Mouse (Mus musculus) C2C12 (cell line): ENCODE results near the gene Abhd14b. TPM values are rescaled to one million over a fixed set of nuclear protein-coding genes. Genes with fewer than 3 reads are reported as not detected.

Experiments
- H3K27me3 ChIP-seq: one replicate; pipeline ENCODE4 v1.6.1; 2011; ENCODE audit not compliant: control insufficient read depth, insufficient read depth, insufficient read length
- H3K36me3 ChIP-seq: one replicate; pipeline ENCODE4 v1.6.1; 2011; ENCODE audit not compliant: control insufficient read depth, insufficient read depth
- H3K4me3 ChIP-seq: one replicate; pipeline ENCODE4 v1.5.1; 2011; ENCODE audit warnings: mild to moderate bottlenecking, control low read depth; ENCODE audit not compliant: poor library complexity, insufficient read depth, severe bottlenecking
- H3K79me2 ChIP-seq: one replicate; pipeline ENCODE4 v1.6.1; 2011; ENCODE audit not compliant: control insufficient read depth, insufficient read depth
- H3K79me3 ChIP-seq: one replicate; pipeline ENCODE4 v1.6.1; 2011; ENCODE audit warnings: low read depth, control low read depth
- H3ac ChIP-seq: one replicate; pipeline ENCODE3; 2011; ENCODE audit warnings: low read depth; ENCODE audit not compliant: control insufficient read depth, insufficient read length
- CEBPB ChIP-seq: IDR thresholded peaks from one replicate; pipeline ENCODE4 v1.6.1; 2011; ENCODE audit warnings: low read depth, mild to moderate bottlenecking, control low read depth, moderate library complexity
- CTCF ChIP-seq: IDR thresholded peaks from one replicate; pipeline ENCODE4 v1.5.1; 2011; ENCODE audit not compliant: control insufficient read depth, insufficient read depth, insufficient read length
- FOSL1 ChIP-seq: IDR thresholded peaks from one replicate; pipeline ENCODE4 v1.8.0; 2011; ENCODE audit warnings: mild to moderate bottlenecking, low read length; ENCODE audit not compliant: poor library complexity, insufficient read depth, severe bottlenecking
- MAX ChIP-seq: IDR thresholded peaks from one replicate; pipeline ENCODE4 v1.6.1; 2011; ENCODE audit warnings: mild to moderate bottlenecking, control low read depth
- MYOD1 ChIP-seq: IDR thresholded peaks from one replicate; pipeline ENCODE4 v1.6.1; 2011; ENCODE audit warnings: low read depth; ENCODE audit not compliant: control insufficient read depth, insufficient read length
- MYOG ChIP-seq: IDR thresholded peaks from one replicate; pipeline ENCODE4 v1.6.1; 2011; ENCODE audit not compliant: control insufficient read depth, insufficient read length; ENCODE audit errors: extremely low read depth
- USF1 ChIP-seq: IDR thresholded peaks from one replicate; pipeline ENCODE4 v1.6.1; 2011; ENCODE audit warnings: low read depth, mild to moderate bottlenecking, control low read depth, moderate library complexity
- polyA plus RNA-seq: library from polyadenylated mRNA; unstranded; fragments of >200 nt; fragmentation: generic; extraction: Trizol; gene quantifications from one replicate; pipeline ENCODE4 v1.2.1, GENCODE M21; 2012; ENCODE audit warnings: missing spikeins

Abhd14b gene
- polyA plus RNA-seq, 1 experiment, result 6.1 TPM

DNA sequence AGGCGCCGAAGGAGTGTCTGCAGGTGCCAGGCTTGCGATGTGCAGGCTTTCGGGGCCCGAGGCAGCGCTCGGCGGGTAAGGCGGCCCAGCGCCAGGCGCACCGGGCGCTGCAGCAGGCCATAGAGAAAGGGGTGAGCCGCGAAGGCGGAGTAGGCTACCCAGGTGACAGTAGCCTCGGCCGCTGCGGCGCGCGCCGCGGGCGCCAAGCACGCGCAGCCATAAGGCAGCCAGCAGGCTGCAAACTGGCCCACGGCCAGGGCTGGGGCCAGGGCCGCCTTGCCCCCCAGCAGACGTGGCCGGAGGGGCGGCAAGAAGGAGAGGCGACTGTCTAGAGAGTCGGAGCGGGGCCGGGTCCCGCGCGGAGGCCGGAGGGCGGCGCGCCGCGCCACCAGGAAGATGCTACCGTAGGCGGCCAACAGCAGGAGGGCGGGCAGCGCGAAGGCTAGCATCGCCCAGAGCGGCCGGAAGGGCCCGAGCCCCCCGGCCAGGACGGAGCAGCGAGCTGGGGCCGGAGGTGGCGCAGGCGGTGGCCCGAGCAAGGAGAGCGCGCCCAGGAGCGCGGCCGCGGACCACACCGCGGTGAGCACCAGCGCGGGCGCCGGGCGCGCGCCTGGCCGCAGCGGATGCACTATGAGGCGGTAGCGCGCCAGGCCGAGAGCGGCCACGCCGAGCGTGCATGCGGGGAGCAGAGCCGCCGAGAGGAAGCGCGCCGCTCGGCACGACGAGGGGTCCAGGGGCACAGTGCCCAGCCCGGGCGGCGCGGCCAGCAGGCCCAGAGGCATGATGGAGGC, 17.7 kb downstream of the Abhd14b start:
- H3K79me2 ChIP-seq, result peaks cover 10% of the 10 kb centered on the region
- no peak overlapping the region for H3ac ChIP-seq
- peaks cover 46% of the 10 kb centered on the region for H3K36me3 ChIP-seq
- no peak overlapping the region for H3K4me3 ChIP-seq
- H3K79me3 ChIP-seq, result peaks cover 3% of the 10 kb centered on the region
- no peaks in the 10 kb centered on the region for H3K27me3 ChIP-seq
- no peak for TF ChIP-seq MYOD1
- TF ChIP-seq MAX, result no peak
- no peak for TF ChIP-seq USF1
- no peak for TF ChIP-seq CEBPB

DNA sequence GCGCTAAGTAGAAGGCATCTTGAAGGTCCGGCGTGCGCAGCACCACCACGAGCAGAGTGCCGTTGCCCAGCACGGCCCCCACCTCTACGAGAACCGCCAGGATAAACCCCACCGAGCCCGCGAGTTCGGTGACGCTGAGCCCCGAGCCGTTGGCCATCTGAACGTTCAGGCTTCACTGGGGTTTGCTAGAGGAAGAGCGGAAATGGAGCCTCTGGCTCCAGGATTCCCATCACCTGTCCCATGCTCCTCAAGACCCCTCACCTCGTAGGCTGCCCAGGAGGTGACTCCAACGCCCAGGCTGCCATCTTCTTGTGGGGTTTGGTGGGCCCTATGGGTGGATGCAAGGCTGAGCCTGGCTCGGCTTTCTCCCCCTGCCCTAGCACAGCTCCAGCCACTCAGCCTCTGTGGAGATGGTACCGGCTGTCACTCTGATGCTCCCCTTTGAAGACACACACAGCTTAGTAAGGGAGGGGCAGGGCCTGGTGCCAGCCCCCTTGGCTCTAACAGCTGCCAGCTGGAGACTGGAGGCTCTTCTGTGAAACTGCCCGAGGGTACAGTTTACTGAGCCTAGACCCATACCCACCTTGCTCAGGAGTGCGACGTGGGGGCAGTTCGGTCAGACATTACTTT, 18.4 kb downstream of the Abhd14b start, which contains the start of gene Gpr62:
Gene Gpr62 (minus strand): TSS at position 368 of the 630 bp plus-strand sequence.
- H3ac ChIP-seq, result no peak within 1 kb of the TSS
- peaks cover 3% of the 10 kb centered on the region for H3K79me2 ChIP-seq
- H3K4me3 ChIP-seq, result no peak within 1 kb of the TSS
- TF ChIP-seq FOSL1 (no peak), CEBPB (no peak), USF1 (no peak), MAX (no peak), MYOG (no peak), MYOD1 (no peak), CTCF (no peak)
- no peaks in the 10 kb centered on the region for H3K27me3 ChIP-seq
- no peaks in the 10 kb centered on the region for H3K79me3 ChIP-seq
- peaks cover 39% of the 10 kb centered on the region for H3K36me3 ChIP-seq

GRCm38 (mm10) chr9:106466721-106467120, 19.5 kb downstream of the Abhd14b start:
- Histone ChIP-seq H3K79me3 (no peaks in the 10 kb centered on the region), H3K27me3 (no peaks in the 10 kb centered on the region), H3K36me3 (peaks cover 32% of the 10 kb centered on the region), H3ac (no peak overlapping the region), H3K79me2 (no peaks in the 10 kb centered on the region), H3K4me3 (no peak overlapping the region)
- no peak for TF ChIP-seq CEBPB
- TF ChIP-seq MAX, result no peak
- TF ChIP-seq MYOG, result no peak
- no peak for TF ChIP-seq CTCF
- TF ChIP-seq MYOD1, result no peak
- TF ChIP-seq USF1, result no peak
- TF ChIP-seq FOSL1, result no peak

GRCm38 (mm10) chr9:106467746-106468145, 20.5 kb downstream of the Abhd14b start:
- Histone ChIP-seq H3K79me3 (no peaks in the 10 kb centered on the region), H3K4me3 (no peak overlapping the region), H3K27me3 (no peaks in the 10 kb centered on the region), H3K79me2 (no peaks in the 10 kb centered on the region), H3ac (no peak overlapping the region), H3K36me3 (peaks cover 26% of the 10 kb centered on the region)
- TF ChIP-seq CEBPB (no peak), MYOG (no peak), FOSL1 (no peak), USF1 (no peak), CTCF (no peak), MYOD1 (no peak), MAX (no peak)

GRCm38 (mm10) chr9:106469317-106469716, 22.1 kb downstream of the Abhd14b start:
- H3K4me3 ChIP-seq, result no peak overlapping the region
- no peaks in the 10 kb centered on the region for H3K27me3 ChIP-seq
- no peak overlapping the region for H3ac ChIP-seq
- H3K79me2 ChIP-seq, result peaks cover 13% of the 10 kb centered on the region
- H3K36me3 ChIP-seq, result peaks cover 17% of the 10 kb centered on the region
- H3K79me3 ChIP-seq, result peaks cover 2% of the 10 kb centered on the region
- TF ChIP-seq USF1, result no peak
- TF ChIP-seq CEBPB, result no peak
- no peak for TF ChIP-seq MYOD1
- no peak for TF ChIP-seq MYOG
- TF ChIP-seq CTCF, result no peak
- TF ChIP-seq FOSL1, result no peak
